Mouse (Mus musculus) myocyte (in vitro differentiated cells): ENCODE data around the gene Plce1. TPM values are rescaled to one million over a fixed set of nuclear protein-coding genes. Genes with fewer than 3 reads are reported as not detected.

ENCODE experiments used
- H3K27me3 ChIP-seq: one replicate; pipeline ENCODE4 v1.6.1; 2011; ENCODE audit not compliant: control insufficient read depth, insufficient read depth, insufficient read length
- H3K36me3 ChIP-seq: one replicate; pipeline ENCODE4 v1.6.1; 2011; ENCODE audit not compliant: control insufficient read depth, insufficient read depth
- H3K4me2 ChIP-seq: one replicate; pipeline ENCODE4 v1.6.1; 2011; ENCODE audit warnings: low read depth, control low read depth
- H3K4me3 ChIP-seq: one replicate; pipeline ENCODE4 v1.5.1; 2011; ENCODE audit warnings: mild to moderate bottlenecking, control low read depth, moderate library complexity
- H3K79me2 ChIP-seq: one replicate; pipeline ENCODE4 v1.6.1; 2011; ENCODE audit not compliant: control insufficient read depth, insufficient read depth
- H3ac ChIP-seq: one replicate; pipeline ENCODE4 v1.6.1; 2011; ENCODE audit not compliant: control insufficient read depth, insufficient read length
- CEBPB ChIP-seq: IDR thresholded peaks from 2 replicates; pipeline ENCODE4 v1.6.1; 2011; ENCODE audit warnings: mild to moderate bottlenecking, moderate library complexity; ENCODE audit not compliant: poor library complexity, insufficient read depth, severe bottlenecking
- E2F4 ChIP-seq: IDR thresholded peaks from one replicate; pipeline ENCODE4 v1.6.1; 2011; ENCODE audit warnings: mild to moderate bottlenecking, control low read depth, moderate library complexity; ENCODE audit not compliant: insufficient read depth
- MAX ChIP-seq: IDR thresholded peaks from one replicate; pipeline ENCODE4 v1.6.1; 2011; ENCODE audit warnings: low read depth, mild to moderate bottlenecking, control low read depth
- MYOD1 ChIP-seq, 3 experiments: IDR thresholded peaks; one replicate each; pipeline ENCODE4 v1.6.1; 2011; ENCODE audit warnings: control low read depth in 2 of 3, low read depth in 2 of 3, mild to moderate bottlenecking in 2 of 3, moderate library complexity in 1 of 3; ENCODE audit not compliant: insufficient read length in 2 of 3, control insufficient read depth in 1 of 3
- MYOG ChIP-seq, 3 experiments: IDR thresholded peaks; one replicate each; pipeline ENCODE4 v1.6.1; 2011; ENCODE audit warnings: control low read depth in 2 of 3, low read depth in 2 of 3, mild to moderate bottlenecking in 2 of 3; ENCODE audit not compliant: insufficient read length in 2 of 3, control insufficient read depth in 1 of 3, insufficient read depth in 1 of 3
- POLR2A ChIP-seq: IDR thresholded peaks from one replicate; pipeline ENCODE4 v1.6.1; 2011; ENCODE audit warnings: low read depth, mild to moderate bottlenecking, control low read depth, moderate library complexity; ENCODE audit not compliant: insufficient read length
- POLR2AphosphoS2 ChIP-seq: IDR thresholded peaks from one replicate; pipeline ENCODE4 v1.6.1; 2011; ENCODE audit warnings: low read depth, control low read depth; ENCODE audit not compliant: insufficient read length
- REST ChIP-seq: IDR thresholded peaks from one replicate; pipeline ENCODE4 v1.6.1; 2011; ENCODE audit warnings: mild to moderate bottlenecking, control low read depth, moderate library complexity; ENCODE audit not compliant: insufficient read depth, insufficient read length
- SRF ChIP-seq: IDR thresholded peaks from one replicate; pipeline ENCODE4 v1.6.1; 2011; ENCODE audit warnings: low read depth; ENCODE audit not compliant: control insufficient read depth, insufficient read length
- TCF12 ChIP-seq: IDR thresholded peaks from one replicate; pipeline ENCODE4 v1.6.1; 2011; ENCODE audit warnings: mild to moderate bottlenecking, control low read depth; ENCODE audit not compliant: poor library complexity, insufficient read depth, severe bottlenecking
- TCF3 ChIP-seq: IDR thresholded peaks from one replicate; pipeline ENCODE4 v1.6.1; 2011; ENCODE audit warnings: low read depth, control low read depth; ENCODE audit not compliant: insufficient read length
- USF1 ChIP-seq: IDR thresholded peaks from one replicate; pipeline ENCODE4 v1.6.1; 2011; ENCODE audit warnings: low read depth, mild to moderate bottlenecking, control low read depth, moderate library complexity
- polyA plus RNA-seq: library from polyadenylated mRNA; unstranded; fragments of >200 nt; fragmentation: generic; extraction: Trizol; gene quantifications from one replicate; pipeline ENCODE4 v1.2.1, GENCODE M21; 2012; ENCODE audit warnings: missing spikeins

Plce1 gene
- polyA plus RNA-seq, 1 experiment = 0.01 TPM

GRCm38 (mm10) chr19:38614067-38614675, 133.3 kb downstream of the Plce1 start:
- Histone ChIP-seq H3ac (no peak overlapping the region), H3K4me2 (no peak overlapping the region), H3K27me3 (no peaks in the 10 kb centered on the region), H3K79me2 (no peaks in the 10 kb centered on the region), H3K36me3 (no peaks in the 10 kb centered on the region), H3K4me3 (no peak overlapping the region)
- TF ChIP-seq POLR2A (no peak), TCF3 (no peak), POLR2AphosphoS2 (no peak), TCF12 (no peak), USF1 (no peak), SRF (no peak), REST (no peak), MAX (no peak), MYOD1 (IDR thresholded peaks at IDR 0.05; ENCODE audit: control insufficient read depth in 1 of 3, insufficient read length in 2 of 3, low read depth in 2 of 3) (no peak), CEBPB (no peak), MYOG (IDR thresholded peaks at IDR 0.05; ENCODE audit: control insufficient read depth in 1 of 3, insufficient read depth in 1 of 3, insufficient read length in 2 of 3, low read depth in 2 of 3) (no peak)

- no peaks in the 10 kb centered on the region for H3K79me2 ChIP-seq
- no peak overlapping the region for H3ac ChIP-seq
- H3K27me3 ChIP-seq = no peaks in the 10 kb centered on the region
- H3K36me3 ChIP-seq = no peaks in the 10 kb centered on the region
- H3K4me2 ChIP-seq = no peak overlapping the region
- TF ChIP-seq POLR2A (no peak), REST (no peak), SRF (no peak), E2F4 (no peak), MYOG (IDR thresholded peaks at IDR 0.05; ENCODE audit: control insufficient read depth in 1 of 3, insufficient read depth in 1 of 3, insufficient read length in 2 of 3, low read depth in 2 of 3) (no peak), TCF3 (no peak), MYOD1 (IDR thresholded peaks at IDR 0.05; ENCODE audit: control insufficient read depth in 1 of 3, insufficient read length in 2 of 3, low read depth in 2 of 3) (no peak), MAX (no peak), USF1 (no peak), CEBPB (no peak), POLR2AphosphoS2 (no peak), TCF12 (no peak)
- no peak overlapping the region for H3K4me3 ChIP-seq
These were observed 134.4 kb downstream of the Plce1 start for GRCm38 (mm10) chr19:38615356-38615755.

- Histone ChIP-seq H3K79me2 (no peaks in the 10 kb centered on the region), H3K4me3 (no peak overlapping the region), H3K27me3 (no peaks in the 10 kb centered on the region), H3ac (no peak overlapping the region), H3K36me3 (no peaks in the 10 kb centered on the region), H3K4me2 (no peak overlapping the region)
- no peak for TF ChIP-seq SRF
These were observed 139.2 kb downstream of the Plce1 start for GRCm38 (mm10) chr19:38620134-38620533.

DNA sequence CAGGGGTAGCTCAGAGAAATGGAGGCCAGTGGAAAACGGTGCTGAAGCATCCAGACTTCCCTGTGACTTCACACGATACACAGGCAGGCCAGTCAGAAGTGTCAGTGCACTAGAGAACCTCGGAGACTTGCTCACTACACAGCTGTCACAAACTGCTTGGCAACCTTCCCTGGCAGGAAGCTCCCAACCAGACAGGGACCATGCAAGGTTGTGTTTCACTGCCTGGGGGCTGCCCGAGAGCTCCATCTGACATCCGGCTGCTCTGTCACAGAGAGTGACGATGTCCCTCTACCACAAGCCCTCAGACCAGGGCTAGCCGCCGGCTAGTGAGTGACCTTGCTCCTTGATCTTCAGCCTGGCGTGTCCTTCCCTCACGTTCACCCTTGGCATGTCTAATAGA, 140.6 kb downstream of the Plce1 start:
- Histone ChIP-seq H3K27me3 (no peaks in the 10 kb centered on the region), H3K4me3 (no peak overlapping the region), H3ac (no peak overlapping the region), H3K36me3 (no peaks in the 10 kb centered on the region), H3K79me2 (no peaks in the 10 kb centered on the region), H3K4me2 (no peak overlapping the region)
- TF ChIP-seq MAX = no peak
- no peak for TF ChIP-seq POLR2AphosphoS2
- no peak for TF ChIP-seq TCF3
- no peak for TF ChIP-seq REST
- TF ChIP-seq CEBPB = no peak
- no peak for TF ChIP-seq E2F4
- no peak for TF ChIP-seq USF1
- TF ChIP-seq MYOD1 (IDR thresholded peaks at IDR 0.05; ENCODE audit: control insufficient read depth in 1 of 3, insufficient read length in 2 of 3, low read depth in 2 of 3) = no peak

DNA sequence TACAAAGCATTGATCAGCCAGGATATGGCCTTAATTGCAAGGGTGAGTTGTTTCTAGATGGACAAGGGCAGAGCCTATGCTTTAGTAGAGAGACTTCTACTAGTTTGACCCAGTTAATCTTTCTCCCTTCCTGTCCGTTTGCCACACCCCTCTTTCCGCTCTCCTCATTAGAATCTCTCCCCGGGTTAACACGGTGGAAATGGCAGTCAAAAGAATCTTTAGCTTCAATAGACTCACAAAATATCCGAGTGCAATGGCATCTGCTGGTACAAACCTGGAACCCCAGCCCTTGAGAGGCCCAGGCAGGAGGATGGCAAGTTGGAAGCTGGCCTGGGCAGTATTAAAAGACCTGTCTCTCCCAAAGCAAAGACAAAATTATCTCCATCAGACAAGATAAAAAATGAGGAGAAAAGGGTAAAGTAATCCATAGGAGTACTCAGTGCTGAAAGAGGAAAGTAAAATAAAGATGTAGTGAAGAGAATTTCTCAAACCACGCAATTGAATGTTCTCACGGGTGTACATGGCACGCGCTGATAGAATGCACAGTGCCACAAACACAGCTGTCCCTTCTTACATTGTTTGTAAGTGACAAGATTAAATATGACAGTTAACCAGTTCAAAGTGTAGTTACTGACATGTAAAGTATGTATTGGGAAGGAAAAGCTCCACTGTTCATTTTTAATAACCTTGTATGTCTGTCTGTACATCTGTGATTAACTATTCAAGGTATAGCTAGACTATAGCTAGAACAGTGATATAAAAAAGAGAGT, 145.5 kb downstream of the Plce1 start:
- no peak overlapping the region for H3K4me3 ChIP-seq
- no peaks in the 10 kb centered on the region for H3K79me2 ChIP-seq
- peaks cover 5% of the 10 kb centered on the region for H3K27me3 ChIP-seq
- no peak for TF ChIP-seq SRF
- TF ChIP-seq CEBPB = no peak
- no peak for TF ChIP-seq USF1
- TF ChIP-seq MYOG (IDR thresholded peaks at IDR 0.05; ENCODE audit: control insufficient read depth in 1 of 3, insufficient read depth in 1 of 3, insufficient read length in 2 of 3, low read depth in 2 of 3) = no peak
- H3ac ChIP-seq = no peak overlapping the region
- no peaks in the 10 kb centered on the region for H3K36me3 ChIP-seq
- H3K4me2 ChIP-seq = no peak overlapping the region
